Mouse (Mus musculus) neural tube, embryonic 10.5 days (tissue): Measurements from ENCODE around the gene A630095N17Rik.
A peak's percentile ranks its signal among the peaks of the same experiment; 100 is the strongest.
"Not testable (repeated sequence)": the region's sequence is repeated elsewhere in the genome, so short reads cannot be mapped to it uniquely, and the experiment has no call there.

ENCODE experiments used
- DNase-seq: peaks from one replicate; pipeline ENCODE4 v3.0.0-alpha.2; 2017; ENCODE audit warnings: low spot score; ENCODE audit errors: extremely low spot score

The A630095N17Rik gene

DNA sequence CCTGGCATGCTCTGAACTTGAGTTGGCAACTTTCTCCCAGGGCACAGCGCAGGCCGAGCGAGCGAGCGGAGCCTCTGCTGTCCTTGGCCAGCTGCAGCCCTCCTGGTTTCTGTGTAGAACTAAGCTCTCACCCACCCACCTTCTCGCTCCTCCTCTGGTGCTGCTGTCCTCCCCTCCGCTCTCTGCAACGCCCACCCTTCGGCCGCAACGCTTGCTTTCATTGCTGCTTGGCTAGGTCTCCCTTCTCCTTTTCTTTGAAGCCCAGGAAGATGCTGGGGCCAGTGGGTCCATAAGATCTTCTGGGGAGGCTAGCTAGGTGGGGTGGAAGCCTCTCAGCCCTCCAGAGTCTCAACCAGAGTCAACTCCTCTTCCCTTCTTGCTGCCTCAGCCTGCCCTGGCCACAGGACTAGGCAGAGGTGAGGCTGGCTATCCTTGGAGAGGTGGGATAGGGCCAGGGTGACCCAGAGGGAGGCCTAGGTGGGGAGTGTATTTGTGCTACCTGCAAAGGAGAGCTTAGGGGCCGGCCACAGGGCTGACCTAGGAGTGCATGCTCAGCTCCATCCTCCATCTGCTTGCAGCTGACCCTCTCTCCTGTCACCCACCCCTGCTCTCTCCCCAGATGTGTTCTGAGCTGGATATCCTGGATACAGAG, 12.4 kb upstream of the A630095N17Rik start:
- no peak for DNase-seq

DNA sequence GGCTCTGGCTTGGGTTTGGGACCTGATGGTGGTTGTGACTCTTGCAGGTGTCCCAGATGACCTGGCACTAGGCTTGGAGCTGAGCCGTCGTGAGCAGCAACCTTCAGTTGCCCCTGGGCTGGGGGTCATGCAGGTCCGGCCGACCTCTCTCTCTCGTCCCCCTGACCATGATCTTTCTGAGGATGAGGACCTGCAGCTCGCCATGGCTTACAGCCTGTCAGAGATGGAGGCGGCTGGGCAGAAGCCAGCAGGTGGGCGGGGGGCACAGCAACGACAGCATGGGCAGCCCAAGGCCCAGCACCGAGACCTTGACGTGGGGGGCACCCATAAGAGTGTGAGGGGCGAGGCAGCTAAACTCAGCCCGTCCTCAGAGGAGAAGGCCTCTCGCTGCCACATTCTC, 11.5 kb upstream of the A630095N17Rik start:
- no peak for DNase-seq

DNA sequence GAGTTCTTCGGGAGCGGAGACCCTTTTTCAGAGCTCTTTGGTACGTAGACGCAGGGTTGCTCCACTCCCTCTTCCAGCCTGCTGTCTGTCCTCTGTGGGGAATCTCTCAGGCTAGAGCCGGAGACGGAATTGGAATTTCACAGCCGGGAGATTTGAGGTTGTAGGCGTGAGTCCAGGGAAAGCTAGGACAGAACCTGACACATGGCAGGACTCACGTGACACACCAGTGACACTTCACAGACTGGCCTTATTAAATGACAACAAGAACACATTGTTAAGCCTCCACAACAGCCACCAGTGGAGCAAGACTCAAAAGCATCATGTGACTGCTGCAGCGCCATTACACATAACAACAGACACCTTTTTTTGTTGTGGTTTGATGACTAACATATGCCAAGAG, 7.7 kb upstream of the A630095N17Rik start:
- no peak for DNase-seq

DNA sequence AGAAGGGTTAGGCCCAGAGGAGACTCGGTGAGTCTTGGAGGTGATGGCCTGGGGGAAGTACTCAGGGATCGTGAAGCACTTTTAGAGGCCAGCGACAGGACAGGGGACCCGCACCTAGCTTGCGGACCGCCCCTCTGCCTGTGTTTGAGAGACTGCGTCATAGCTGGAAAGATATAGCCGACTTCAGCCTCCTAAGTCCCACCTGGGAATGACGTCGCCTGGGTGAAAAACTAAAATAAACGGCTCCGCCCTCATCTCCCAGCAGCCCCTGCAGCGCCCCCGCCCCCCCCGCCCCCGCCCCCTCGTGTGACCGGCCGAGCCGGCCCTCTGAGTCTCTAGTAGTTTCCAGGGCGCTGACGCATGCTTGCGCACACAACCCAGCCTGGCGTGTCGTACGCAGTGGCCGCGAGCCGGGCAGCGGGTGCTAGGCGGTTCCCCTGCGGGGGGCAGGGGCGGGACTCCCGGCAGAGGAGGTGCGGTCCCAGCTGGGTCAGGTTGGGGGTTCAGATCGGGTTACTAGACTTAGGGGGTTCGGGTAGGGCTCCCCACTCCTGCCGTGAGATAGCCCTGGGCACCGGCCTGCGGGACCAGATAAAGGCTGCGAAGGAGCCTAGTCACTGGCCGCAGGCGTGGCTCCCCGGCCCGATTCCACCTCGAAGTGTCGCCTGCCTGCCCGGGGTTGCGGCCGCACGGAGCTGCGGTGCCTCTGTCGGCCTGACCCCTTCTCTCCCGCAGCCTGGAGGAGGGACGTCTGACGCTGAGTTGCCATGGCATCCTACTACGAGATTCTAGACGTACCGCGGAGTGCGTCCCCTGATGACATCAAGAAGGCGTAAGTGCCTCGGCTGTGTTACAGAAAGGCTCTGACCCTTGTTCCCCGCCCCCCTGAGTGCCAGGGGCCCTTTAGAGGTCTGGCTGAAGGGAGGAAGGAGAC, 4.5 kb upstream of the A630095N17Rik start, which contains the start of gene Dnajb2:
Dnajb2 (plus strand) TSS at position 290 of the 934 bp plus-strand sequence.
- DNase-seq, result peak; percentile 84

DNA sequence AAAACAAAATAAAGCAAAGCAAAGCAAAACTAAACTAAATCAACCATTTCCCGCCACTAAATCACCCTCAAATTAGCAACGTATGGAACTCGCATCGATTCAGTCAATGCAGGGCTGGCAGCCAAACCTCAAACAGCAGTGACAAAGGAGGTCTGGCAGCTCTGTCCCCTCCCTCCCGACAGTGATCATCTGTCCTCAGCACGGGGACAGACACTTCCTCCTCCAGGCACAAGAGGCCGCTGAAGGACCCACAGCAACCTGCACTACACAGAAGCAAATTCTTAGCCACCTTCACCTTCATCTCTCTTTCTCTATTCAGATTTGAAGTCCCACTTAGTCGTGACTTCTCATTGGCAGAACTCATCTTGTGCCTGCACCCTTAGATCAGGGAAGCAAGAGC, 2.7 kb upstream of the A630095N17Rik start:
- DNase-seq, result peak; percentile 44

DNA sequence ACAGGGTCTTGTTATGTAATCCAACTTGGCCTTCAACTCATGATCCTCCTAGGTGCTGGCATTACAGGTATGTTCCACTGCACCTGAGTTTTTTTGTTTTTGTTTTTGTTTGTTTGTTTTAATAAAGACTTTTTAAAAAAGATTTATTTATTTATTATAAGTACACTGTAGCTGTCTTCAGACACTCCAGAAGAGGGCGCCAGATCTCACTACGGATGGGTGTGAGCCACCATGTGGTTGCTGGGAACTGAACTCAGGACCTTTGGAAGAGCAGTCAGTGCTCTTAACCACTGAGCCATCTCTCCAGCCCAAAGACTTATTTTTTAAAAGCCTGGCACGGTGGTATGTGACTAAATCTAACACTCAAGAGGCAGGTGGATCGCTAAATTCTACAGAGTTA, 587 bp upstream of the A630095N17Rik start:
- DNase-seq, result not testable (repeated sequence)

DNA sequence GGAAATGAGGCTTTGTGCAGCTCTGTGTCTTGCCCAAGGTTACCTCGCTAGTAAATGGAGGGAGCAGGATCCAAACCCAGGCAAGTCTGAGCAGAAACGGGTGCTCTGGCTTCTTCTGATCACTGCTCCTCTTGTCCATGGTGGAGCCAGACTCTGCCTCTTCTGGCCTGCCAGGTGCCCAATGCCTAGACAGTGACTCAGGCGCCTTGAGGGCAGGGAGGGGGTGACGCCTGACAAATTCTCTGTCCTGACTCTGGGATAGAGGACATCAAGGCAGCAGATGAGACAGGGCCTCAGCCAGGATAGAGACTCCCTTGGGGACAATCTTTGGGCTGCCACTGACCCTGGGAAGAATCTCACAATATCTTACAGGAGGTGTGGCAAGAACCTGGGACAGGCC, 678 bp downstream of the A630095N17Rik start:
- DNase-seq, result no peak

DNA sequence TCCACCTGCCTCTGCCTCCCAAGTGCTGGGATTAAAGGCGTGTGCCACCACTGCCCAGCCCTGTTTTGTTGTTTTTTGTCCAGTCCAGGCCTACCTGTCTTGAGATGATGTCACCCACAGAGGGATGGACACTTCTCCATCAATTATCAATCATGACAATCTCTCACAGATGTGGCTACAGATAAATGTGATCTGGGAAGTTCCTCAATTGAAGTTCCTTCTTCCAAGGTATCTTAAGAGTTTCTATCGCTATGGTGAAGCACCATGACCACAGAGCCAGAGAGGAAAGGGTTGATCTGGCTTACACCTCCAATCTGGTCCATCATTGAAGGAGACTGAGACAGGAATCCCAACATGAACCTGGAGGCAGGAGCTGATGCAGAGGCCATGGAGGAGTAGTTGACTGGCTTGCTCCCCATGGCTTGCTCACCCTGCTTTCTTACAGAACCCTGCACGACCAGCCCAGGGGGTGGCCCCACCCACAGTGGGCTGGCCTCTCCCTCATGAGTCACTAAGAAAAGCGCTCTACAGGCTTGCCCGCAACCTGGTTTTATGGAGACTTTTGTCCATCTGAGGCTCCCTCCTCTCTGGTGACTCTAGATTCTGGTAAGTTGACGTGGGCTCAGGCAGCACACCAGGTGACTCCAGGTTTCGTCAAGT, 1.4 kb downstream of the A630095N17Rik start:
- no peak for DNase-seq

DNA sequence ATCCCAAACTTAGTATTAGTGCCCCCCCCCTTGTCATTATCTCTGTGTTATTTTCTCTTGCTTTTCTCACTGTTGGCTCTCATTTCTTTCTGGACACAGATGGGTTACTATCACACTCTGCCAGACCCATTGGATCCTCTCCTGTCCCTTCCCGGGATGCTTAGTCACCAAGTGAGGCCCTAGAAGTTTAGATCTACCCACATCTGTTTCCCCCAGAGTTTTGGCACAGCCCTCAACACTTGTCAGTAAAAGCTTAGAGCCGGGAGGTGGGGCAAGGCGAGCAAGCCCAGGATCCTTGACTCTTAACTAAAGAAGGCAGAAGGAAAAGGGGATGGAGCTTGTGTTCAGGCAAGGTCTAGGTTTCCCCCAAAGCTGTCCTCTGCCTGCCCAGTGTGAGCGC, 2.7 kb downstream of the A630095N17Rik start:
- no peak for DNase-seq

DNA sequence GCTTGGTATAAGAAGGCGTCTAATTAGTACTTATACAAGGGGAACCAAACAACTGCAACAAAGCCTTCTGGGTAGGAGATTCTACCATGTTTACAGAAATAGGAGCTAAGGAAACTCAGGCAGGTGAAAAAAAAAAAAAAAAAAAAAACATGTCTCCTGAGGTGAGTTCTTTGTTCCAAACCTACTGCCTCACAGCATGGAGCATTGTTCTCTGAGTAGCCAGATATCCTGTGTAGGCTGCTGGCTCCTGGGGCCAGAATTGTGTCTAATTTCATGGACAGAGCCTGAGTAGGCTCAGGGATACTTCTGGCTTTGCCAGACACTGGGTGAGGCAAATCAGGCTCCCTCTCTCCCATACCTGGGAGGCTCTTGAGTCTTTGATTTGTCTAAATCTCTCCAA, 4.2 kb downstream of the A630095N17Rik start:
- DNase-seq, result no peak

DNA sequence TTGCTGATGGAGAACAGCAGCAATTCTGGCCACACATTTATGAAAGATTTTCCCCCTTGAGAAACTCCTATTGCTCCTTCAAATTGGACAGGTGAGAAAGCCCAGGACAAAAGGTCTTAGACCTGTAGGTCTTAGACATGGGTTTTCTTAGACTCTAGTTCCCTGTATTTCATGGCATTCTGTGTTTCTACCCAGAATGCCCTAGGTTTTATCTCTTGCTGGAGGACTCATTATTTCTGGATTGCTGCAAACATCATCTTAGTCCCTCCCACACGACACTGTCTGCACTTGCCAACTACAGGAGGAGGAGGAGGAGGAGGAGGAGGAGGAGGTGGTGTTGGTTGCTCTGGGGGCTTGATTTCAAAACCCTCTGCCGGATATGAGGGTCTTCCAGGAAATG, 5.8 kb downstream of the A630095N17Rik start:
- no peak for DNase-seq

DNA sequence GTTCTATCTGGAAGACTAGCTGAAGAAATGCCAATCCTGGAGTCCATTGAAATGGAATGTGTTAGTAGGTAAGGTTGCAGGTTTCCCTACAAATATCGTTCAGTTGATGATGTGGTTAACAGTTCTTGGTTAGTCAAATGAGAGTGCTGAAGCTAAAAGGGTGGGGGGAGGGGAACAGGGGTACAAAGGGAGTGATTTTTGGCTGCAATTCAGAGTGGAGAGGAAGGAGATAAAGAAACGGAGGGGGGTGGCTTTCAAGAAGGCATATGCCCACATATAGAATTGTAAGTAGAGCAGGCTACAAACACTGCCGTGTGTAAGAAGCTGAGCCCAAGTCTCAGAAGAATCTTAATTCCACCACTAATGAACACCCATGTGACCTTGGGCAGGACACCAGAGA, 6.4 kb downstream of the A630095N17Rik start:
- no peak for DNase-seq

DNA sequence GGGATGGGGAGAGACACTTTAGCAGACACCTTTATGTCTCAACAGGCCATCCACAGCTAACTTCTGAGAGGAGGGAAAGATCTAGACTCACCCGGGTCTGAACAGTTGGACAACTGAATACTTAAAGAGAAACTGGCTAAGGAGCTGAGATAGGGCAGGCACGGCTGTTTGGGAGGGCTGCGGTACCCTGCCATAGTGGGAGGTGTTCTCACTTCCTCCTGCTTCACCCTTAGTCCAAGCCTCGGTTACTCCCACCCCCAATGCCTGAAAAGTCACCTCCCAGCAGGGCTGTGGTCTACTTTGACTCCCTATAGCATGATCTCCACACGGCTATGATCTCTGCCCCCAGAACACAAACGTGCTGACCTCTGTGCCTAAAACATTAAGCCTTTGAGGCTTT, 8.4 kb downstream of the A630095N17Rik start:
- DNase-seq, result no peak

DNA sequence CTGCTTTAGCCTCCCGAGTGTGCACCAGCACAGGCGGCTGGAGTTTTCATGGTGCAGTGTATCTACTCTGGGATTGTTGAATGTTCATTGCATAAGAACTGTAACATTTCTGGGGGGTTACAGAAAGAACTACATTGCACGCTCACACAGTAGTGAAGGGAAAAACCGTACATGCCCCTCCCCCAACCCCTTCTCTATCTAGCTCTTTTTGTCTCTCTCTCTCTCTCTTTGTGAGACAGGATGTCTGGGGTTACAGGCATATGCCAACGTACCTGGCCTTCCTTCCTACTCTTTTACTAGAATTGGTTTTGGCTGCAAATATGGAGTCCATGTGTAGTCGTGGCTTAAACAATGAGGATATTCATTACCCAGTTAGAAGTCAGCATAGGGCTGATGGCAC, 9.0 kb downstream of the A630095N17Rik start:
- no peak for DNase-seq

DNA sequence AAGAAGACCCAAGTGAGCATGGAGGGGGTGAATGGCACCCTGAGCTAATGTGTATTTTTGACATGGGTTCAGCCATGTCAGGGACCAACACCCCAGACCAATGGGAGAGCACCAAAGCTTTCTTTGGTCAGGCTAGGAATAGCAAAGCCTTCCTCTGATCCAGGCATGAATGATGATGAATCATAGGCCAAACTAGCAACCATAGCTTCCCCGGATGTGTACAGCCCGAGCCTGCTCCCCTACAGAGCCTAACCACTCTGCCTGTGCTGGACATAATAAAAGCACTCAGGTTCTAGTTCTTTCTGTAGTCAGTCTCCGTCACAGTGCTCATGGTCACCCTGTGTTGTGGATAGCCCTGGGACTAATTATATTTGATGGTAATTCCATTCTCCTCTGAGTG, 10.4 kb downstream of the A630095N17Rik start:
- DNase-seq, result no peak

DNA sequence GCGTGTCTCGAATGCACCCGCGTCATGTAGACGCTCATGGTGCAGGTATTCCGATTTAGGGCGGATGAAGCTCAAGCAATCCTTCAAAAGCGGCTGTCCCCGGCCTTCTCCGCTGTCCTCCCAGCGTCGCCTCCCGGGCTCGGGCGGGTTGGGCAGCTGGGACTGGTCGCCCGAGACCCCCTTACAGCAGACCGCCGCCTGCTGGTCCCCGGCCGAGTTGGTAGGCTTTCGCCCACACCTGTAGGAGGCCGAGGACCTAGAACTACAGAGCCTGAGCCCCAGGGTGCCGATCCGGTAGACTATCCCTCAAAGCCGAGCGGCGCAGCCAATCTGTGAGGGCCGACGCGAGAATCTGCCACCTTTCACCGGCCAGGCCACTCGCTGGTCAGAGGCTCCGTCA, 12.4 kb downstream of the A630095N17Rik start, which contains the start of gene Tuba4a:
Tuba4a (minus strand) TSS at position 335 of the 400 bp plus-strand sequence.
- peak; percentile 50 for DNase-seq

DNA sequence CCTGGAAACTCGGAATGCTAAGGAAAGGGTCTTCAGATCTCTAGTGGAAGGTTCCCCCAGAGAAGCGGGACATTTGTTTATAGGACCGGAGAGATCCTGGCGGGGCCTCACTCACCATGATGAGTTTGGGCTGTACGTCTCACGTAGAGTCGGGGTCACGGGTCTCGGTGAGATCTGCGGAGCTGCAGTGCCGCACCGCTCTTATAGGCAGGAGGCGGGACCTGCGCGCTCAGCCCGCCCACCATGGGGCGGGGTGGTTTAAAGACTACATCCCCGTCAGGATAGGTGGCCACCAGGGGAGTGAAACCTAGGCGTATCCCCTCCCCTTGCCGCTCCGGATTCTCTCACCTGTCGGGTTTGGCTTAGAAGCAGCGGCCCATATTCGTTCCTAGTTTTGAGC, 12.8 kb downstream of the A630095N17Rik start:
- DNase-seq, result peak; percentile 64

DNA sequence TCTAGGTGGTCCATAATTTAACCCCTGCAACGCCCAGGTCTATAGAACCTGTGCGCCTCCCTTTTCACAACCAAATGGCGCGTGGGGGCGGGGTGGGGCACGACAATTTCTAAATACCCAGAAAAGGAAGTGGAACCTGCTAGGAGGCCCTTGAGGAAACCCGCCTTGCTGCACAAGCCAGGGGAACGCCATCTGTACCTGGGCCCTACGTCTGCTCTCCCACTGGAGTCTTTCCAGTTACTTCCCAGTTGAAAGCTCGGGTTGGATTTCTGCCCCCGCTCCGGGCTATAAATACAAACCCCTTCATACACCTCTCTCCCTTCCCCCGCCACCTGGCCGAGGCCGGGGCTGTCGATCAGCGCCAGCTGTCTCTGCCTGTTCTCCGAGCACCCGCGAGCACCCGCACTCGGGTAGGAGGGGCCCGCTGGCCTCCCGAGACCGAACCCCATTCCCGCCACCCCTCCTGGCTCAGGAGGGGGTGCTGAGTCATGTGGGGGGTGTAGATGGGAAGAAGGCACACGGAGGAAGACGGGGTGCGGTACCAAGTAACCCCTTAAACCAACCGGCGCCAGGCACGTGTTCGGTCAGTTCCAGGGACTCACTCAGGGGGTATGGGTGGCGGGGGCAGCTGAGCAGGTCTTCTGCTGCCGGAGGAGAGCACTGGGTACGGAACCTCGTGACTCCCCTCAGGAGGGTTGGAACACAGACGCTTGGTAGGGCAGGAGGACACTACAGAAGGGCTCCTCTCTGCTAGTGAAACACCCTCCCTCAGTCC, 13.5 kb downstream of the A630095N17Rik start:
- DNase-seq, result peak; percentile 27

DNA sequence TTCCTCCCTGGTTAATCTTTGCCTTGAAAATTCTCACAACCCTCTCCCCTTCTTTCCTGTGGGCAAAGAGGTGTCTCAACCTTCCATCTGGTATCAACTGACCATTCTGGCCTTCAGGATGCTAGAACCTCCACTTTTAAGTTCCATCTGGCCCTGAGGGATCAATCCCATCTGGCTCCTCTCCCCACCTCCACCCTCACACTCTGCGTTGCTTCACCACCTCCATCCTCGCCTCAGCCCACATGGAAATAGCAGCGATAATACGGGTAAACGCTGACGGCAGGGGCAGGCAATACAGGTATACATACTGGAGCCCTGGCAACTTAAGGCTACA, 14.0 kb downstream of the A630095N17Rik start:
- no peak for DNase-seq

DNA sequence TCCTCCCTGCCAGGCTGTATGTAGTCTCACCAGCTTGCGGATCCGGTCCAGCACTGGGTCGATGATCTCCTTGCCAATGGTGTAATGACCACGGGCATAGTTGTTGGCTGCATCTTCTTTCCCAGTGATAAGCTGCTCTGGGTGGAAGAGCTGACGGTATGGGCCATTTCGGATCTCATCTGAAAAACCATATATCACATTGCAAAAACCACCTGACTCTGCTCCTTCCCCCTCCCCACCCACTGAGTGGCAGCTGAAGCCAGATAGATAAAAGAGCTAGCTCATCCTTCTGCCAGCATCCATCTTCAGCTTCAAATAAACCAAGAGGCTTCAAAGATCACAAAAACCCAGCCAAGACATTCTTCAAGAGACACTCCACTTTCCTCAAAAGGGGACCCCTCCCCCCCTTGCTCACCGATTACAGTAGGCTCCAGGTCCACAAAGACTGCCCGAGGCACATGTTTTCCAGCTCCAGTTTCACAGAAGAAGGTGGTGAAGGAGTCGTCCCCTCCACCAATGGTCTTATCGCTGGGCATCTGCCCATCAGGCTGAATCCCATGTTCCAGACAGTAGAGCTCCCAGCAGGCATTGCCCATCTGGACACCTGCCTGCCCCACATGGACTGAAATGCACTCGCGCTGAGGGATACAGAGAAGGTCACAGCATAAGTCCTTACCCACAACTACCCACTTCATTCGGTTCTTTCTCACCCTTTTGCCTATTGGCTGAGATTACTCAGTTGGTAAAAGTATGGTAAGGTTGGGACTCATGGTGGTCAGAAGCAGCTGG, 14.9 kb downstream of the A630095N17Rik start:
- no peak for DNase-seq

DNA sequence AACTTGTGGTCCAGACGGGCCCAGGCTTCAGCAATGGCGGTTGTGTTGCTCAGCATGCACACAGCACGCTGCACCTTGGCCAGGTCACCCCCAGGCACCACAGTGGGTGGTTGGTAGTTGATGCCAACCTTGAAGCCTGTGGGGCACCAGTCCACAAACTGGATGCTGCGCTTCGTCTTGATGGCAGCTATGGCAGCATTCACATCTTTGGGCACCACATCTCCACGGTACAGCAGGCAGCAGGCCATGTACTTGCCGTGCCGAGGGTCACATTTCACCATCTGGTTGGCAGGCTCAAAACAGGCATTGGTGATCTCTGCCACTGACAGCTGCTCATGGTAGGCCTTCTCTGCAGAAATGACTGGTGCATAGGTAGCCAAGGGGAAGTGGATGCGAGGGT, 16.1 kb downstream of the A630095N17Rik start:
- no peak for DNase-seq
